Mouse (Mus musculus): ENCODE measurements at regions not wholly inside any gene's neighbourhood (a gene's known extent, or its start where the extent isn't known, plus 50 kb on each side); places are given as distances from the start of the nearest gene placed in this dataset.

DNA sequence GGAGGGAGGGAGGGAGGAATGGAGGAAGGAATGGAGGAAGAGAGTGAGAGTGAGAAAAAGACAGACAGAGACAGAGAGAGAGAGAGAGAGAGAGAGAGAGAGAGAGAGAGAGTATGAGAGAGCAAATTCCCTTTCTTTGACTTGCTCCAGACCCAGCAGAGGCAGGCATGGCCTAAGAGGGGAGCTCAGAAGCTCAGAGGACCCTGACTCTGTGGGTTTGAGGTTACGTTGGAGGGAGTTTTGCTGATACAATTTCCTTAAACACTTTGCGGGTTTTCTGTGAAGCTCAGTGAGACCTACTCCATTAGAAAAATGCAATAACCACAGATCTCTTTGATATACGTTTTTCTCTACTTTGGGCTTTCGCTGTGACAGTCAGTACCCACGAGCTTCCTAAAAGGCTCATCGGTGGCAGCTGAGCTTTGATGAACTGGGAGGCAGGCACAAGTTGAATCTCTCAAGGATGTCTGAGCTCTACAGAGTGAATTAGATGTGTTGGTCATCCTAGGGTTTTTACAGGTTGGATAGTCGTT is 105.1 kb downstream of the Gadd45g start:
- ATAC-seq (ENCODE audit: low FRiP score, low TSS enrichment) (no peak), DNase-seq (ENCODE audit: low spot score) (no peak)
- H3K9ac ChIP-seq (ENCODE audit: low read length): no peak overlapping the region
- TF ChIP-seq CTCF (IDR thresholded peaks at IDR 0.05; ENCODE audit: low read depth): no peak
- TF ChIP-seq EP300 (optimal IDR thresholded peaks at IDR 0.05): no peak
- H3K27ac ChIP-seq (replicated peaks): no peak overlapping the region
- H3K4me1 ChIP-seq (replicated peaks; ENCODE audit: control insufficient read depth, insufficient read depth): no peaks in the 10 kb centered on the region
- H3K27me3 ChIP-seq (ENCODE audit: control insufficient read depth, insufficient read depth, low read length): no peaks in the 10 kb centered on the region
- 86% methylated on average over 7 of the region's 7 CpGs for WGBS
- no peak overlapping the region for H3K4me3 ChIP-seq (ENCODE audit: low read depth, low read length)
- H3K9me3 ChIP-seq (ENCODE audit: control insufficient read depth, low read length): no peaks in the 10 kb centered on the region
- no peaks in the 10 kb centered on the region for H3K36me3 ChIP-seq (ENCODE audit: control insufficient read depth, insufficient read depth, low read length)
- H3K4me2 ChIP-seq (replicated peaks; ENCODE audit: low read depth): no peak overlapping the region

DNA sequence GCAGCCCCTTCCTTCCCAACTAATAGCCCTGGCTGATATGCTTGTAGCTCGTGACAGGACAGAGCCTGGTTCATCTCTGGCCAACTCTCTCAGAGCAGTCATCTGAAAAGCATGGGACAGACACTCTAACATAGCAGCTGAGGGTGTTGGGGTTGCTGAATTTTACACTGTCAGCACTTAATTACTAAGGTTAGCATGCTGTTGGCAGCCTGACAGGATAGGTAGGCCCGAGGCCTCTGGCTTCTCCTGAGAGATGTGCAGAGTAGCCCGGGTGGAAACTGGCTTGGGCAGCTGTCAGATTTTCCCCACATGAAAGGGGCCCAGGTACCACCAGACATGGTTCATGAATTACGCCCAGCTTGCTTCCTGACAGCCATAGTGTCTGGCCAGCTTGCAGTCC is 106.6 kb downstream of the Gadd45g start:
- Histone ChIP-seq H3K27ac (replicated peaks) (no peak overlapping the region), H3K36me3 (ENCODE audit: control insufficient read depth, insufficient read depth, low read length) (no peaks in the 10 kb centered on the region), H3K9ac (ENCODE audit: low read length) (no peak overlapping the region), H3K4me3 (ENCODE audit: low read depth, low read length) (no peak overlapping the region), H3K4me1 (replicated peaks; ENCODE audit: control insufficient read depth, insufficient read depth) (no peaks in the 10 kb centered on the region), H3K4me2 (replicated peaks; ENCODE audit: low read depth) (no peak overlapping the region), H3K27me3 (ENCODE audit: control insufficient read depth, insufficient read depth, low read length) (no peaks in the 10 kb centered on the region), H3K9me3 (ENCODE audit: control insufficient read depth, low read length) (no peaks in the 10 kb centered on the region)
- WGBS: 65% methylated on average over 4 of the region's 4 CpGs
- ATAC-seq (ENCODE audit: low FRiP score, low TSS enrichment): no peak
- no peak for DNase-seq (ENCODE audit: low spot score)
- TF ChIP-seq EP300 (optimal IDR thresholded peaks at IDR 0.05) (no peak), CTCF (IDR thresholded peaks at IDR 0.05; ENCODE audit: low read depth) (no peak)

DNA sequence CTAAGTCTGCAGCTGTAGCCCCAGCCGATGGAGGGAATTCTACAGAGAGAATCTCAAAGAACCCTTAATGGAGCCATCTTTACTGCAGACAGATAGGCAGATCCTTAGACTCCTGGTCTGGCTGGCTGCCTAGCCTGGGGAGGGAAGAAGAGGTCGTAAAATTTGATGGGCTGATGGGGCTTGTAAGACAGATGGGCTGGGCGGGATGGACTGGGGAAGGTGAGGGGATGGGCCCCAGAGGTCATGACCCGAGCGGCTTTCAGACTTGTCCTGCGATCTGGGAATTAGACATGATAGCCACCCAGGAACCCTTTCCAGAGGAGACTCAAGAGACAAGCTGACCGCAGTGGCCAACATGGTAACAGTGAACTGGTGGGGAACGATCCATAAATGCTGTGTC is 107.1 kb downstream of the Gadd45g start:
- Histone ChIP-seq H3K9ac (ENCODE audit: low read length) (no peak overlapping the region), H3K4me1 (replicated peaks; ENCODE audit: control insufficient read depth, insufficient read depth) (no peaks in the 10 kb centered on the region), H3K36me3 (ENCODE audit: control insufficient read depth, insufficient read depth, low read length) (no peaks in the 10 kb centered on the region), H3K4me2 (replicated peaks; ENCODE audit: low read depth) (no peak overlapping the region), H3K27ac (replicated peaks) (no peak overlapping the region), H3K9me3 (ENCODE audit: control insufficient read depth, low read length) (no peaks in the 10 kb centered on the region), H3K27me3 (ENCODE audit: control insufficient read depth, insufficient read depth, low read length) (no peaks in the 10 kb centered on the region), H3K4me3 (ENCODE audit: low read depth, low read length) (no peak overlapping the region)
- ATAC-seq (ENCODE audit: low FRiP score, low TSS enrichment): no peak
- no peak for TF ChIP-seq CTCF (IDR thresholded peaks at IDR 0.05; ENCODE audit: low read depth)
- no peak for TF ChIP-seq EP300 (optimal IDR thresholded peaks at IDR 0.05)
- WGBS: 75% methylated on average over 8 of the region's 8 CpGs
- DNase-seq (ENCODE audit: low spot score): no peak

DNA sequence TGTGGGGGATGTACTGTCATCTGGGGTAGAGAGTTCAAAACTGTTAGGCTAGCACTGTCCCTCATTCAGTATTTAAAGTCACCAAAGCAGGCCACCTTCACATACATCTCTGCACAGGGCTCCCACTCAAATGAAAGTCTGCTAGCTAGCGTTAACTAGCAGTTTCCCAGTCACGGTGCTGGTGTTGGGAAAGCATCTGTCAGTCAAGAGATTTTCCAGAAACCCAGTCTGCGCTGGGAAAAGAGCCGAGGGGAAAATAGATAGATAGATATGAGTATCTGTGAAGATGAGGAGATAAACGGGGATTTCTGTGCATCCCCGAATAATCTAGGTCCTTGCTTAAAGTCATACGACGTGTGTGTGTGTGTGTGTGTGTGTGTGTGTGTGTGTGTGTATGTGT is 110.6 kb downstream of the Gadd45g start:
- Histone ChIP-seq H3K9me3 (ENCODE audit: control insufficient read depth, low read length) (no peaks in the 10 kb centered on the region), H3K4me1 (replicated peaks; ENCODE audit: control insufficient read depth, insufficient read depth) (0 out of 2 replicates have a peak, but pooled peaks cover 3% of the 10 kb centered on the region), H3K27ac (replicated peaks) (no peak overlapping the region), H3K9ac (ENCODE audit: low read length) (no peak overlapping the region), H3K4me2 (replicated peaks; ENCODE audit: low read depth) (no peak overlapping the region), H3K27me3 (ENCODE audit: control insufficient read depth, insufficient read depth, low read length) (no peaks in the 10 kb centered on the region), H3K4me3 (ENCODE audit: low read depth, low read length) (no peak overlapping the region), H3K36me3 (ENCODE audit: control insufficient read depth, insufficient read depth, low read length) (no peaks in the 10 kb centered on the region)
- DNase-seq (ENCODE audit: low spot score): no peak
- TF ChIP-seq EP300 (optimal IDR thresholded peaks at IDR 0.05) (no peak), CTCF (IDR thresholded peaks at IDR 0.05; ENCODE audit: low read depth) (no peak)
- no peak for ATAC-seq (ENCODE audit: low FRiP score, low TSS enrichment)
- WGBS: 73% methylated on average over 8 of the region's 8 CpGs

DNA sequence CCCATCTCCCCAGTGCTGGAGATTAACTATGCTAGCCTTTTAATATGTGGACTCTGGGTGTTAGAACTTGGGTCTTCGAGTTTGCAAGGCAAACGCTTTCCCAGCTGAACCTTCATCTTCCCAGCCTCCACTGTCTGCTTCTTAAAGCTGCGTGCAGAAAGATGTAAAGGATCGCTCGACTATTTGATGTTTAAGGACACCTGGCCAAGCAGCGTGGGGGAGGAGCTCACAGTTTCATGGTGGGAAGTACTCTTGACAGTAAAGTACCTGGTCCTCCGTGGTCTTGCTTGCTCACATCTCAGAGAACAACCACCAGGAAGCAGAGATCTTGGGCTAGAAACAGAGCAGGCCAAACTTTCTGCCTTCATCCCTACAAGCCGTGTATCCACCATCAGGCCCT is 113.1 kb downstream of the Gadd45g start:
- H3K4me3 ChIP-seq (ENCODE audit: low read depth, low read length): no peak overlapping the region
- H3K9me3 ChIP-seq (ENCODE audit: control insufficient read depth, low read length): no peaks in the 10 kb centered on the region
- no peak overlapping the region for H3K9ac ChIP-seq (ENCODE audit: low read length)
- H3K27me3 ChIP-seq (ENCODE audit: control insufficient read depth, insufficient read depth, low read length): no peaks in the 10 kb centered on the region
- H3K4me2 ChIP-seq (replicated peaks; ENCODE audit: low read depth): no peak overlapping the region
- WGBS: 78% methylated on average over 8 of the region's 8 CpGs
- ATAC-seq (ENCODE audit: low FRiP score, low TSS enrichment) (no peak), DNase-seq (ENCODE audit: low spot score) (no peak)
- H3K4me1 ChIP-seq (replicated peaks; ENCODE audit: control insufficient read depth, insufficient read depth): peaks cover 13% of the 10 kb centered on the region
- no peak overlapping the region for H3K27ac ChIP-seq (replicated peaks)
- no peaks in the 10 kb centered on the region for H3K36me3 ChIP-seq (ENCODE audit: control insufficient read depth, insufficient read depth, low read length)
- TF ChIP-seq EP300 (optimal IDR thresholded peaks at IDR 0.05) (no peak), CTCF (IDR thresholded peaks at IDR 0.05; ENCODE audit: low read depth) (no peak)

DNA sequence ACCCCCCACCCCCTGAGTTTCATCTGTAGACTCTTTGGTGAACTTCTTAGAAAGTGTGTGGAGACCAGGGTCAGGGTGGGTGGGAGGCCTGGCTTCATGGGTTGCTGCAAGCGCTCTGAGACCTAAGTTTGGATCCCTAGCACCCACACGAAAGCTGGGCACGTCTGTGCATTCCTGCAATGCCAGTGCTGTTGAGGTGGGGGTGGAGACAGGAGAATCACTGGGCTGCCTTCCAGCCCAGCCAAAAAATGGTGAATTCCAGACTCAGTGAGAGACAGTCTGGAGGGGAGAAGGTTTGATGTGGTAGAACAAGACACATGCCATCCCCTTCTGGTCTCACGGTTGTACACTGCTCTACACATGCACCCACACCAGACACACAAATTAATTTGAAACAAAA is 113.8 kb downstream of the Gadd45g start:
- TF ChIP-seq EP300 (optimal IDR thresholded peaks at IDR 0.05): no peak
- no peak for TF ChIP-seq CTCF (IDR thresholded peaks at IDR 0.05; ENCODE audit: low read depth)
- 73% methylated on average over 4 of the region's 4 CpGs for WGBS
- Histone ChIP-seq H3K9ac (ENCODE audit: low read length) (no peak overlapping the region), H3K27ac (replicated peaks) (no peak overlapping the region), H3K36me3 (ENCODE audit: control insufficient read depth, insufficient read depth, low read length) (no peaks in the 10 kb centered on the region), H3K4me2 (replicated peaks; ENCODE audit: low read depth) (no peak overlapping the region), H3K9me3 (ENCODE audit: control insufficient read depth, low read length) (no peaks in the 10 kb centered on the region), H3K4me1 (replicated peaks; ENCODE audit: control insufficient read depth, insufficient read depth) (peaks cover 14% of the 10 kb centered on the region), H3K27me3 (ENCODE audit: control insufficient read depth, insufficient read depth, low read length) (no peaks in the 10 kb centered on the region), H3K4me3 (ENCODE audit: low read depth, low read length) (no peak overlapping the region)
- ATAC-seq (ENCODE audit: low FRiP score, low TSS enrichment) (no peak), DNase-seq (ENCODE audit: low spot score) (no peak)
